Mouse (Mus musculus) testis, adult 2 months (tissue): ENCODE results near the gene Rlbp1. TPM values are rescaled to one million over a fixed set of nuclear protein-coding genes. Genes with fewer than 3 reads are reported as not detected.
A peak's percentile ranks its signal among the peaks of the same experiment; 100 is the strongest.

Experiments
- H3K27ac ChIP-seq: fragments of 200-500 bp; 2 replicates; pipeline ENCODE4 v1.5.1; 2012; ENCODE audit warnings: low read depth, low read length; ENCODE audit not compliant: control insufficient read depth, insufficient read depth
- H3K27me3 ChIP-seq: fragments of 200-500 bp; 2 replicates; pipeline ENCODE4 v1.6.1; 2012; ENCODE audit warnings: mild to moderate bottlenecking, low read length, moderate library complexity; ENCODE audit not compliant: control insufficient read depth, insufficient read depth
- H3K36me3 ChIP-seq: fragments of 200-500 bp; 2 replicates; pipeline ENCODE4 v1.6.1; 2012; ENCODE audit warnings: mild to moderate bottlenecking, low read length; ENCODE audit not compliant: control insufficient read depth, insufficient read depth
- H3K4me1 ChIP-seq: fragments of 200-500 bp; 2 replicates; pipeline ENCODE4 v1.6.1; 2012; ENCODE audit warnings: low read length; ENCODE audit not compliant: control insufficient read depth, insufficient read depth
- H3K4me3 ChIP-seq: fragments of 200-500 bp; 2 replicates; pipeline ENCODE4 v1.5.1; 2012; ENCODE audit warnings: low read depth, mild to moderate bottlenecking, low read length, moderate library complexity, mixed read lengths; ENCODE audit not compliant: control insufficient read depth
- CTCF ChIP-seq: fragments of 200-500 bp; IDR thresholded peaks from 2 replicates; pipeline ENCODE4 v1.5.1; 2012; ENCODE audit warnings: low read depth, mild to moderate bottlenecking, inconsistent platforms, low read length, moderate library complexity; ENCODE audit not compliant: control insufficient read depth, insufficient read depth, insufficient replicate concordance
- POLR2A ChIP-seq: fragments of 200-500 bp; IDR thresholded peaks from 2 replicates; pipeline ENCODE4 v1.6.1; 2012; ENCODE audit warnings: low read depth, mild to moderate bottlenecking, inconsistent platforms, low read length, moderate library complexity; ENCODE audit not compliant: control insufficient read depth
- polyA plus RNA-seq: library from polyadenylated mRNA; depleted of rRNA; stranded (reverse); fragments of >200 nt; gene quantifications from 2 replicates; pipeline ENCODE4 v1.2.3, GENCODE M21; 2012

Gene Rlbp1
- polyA plus RNA-seq, 1 experiment: 1.6 TPM

DNA sequence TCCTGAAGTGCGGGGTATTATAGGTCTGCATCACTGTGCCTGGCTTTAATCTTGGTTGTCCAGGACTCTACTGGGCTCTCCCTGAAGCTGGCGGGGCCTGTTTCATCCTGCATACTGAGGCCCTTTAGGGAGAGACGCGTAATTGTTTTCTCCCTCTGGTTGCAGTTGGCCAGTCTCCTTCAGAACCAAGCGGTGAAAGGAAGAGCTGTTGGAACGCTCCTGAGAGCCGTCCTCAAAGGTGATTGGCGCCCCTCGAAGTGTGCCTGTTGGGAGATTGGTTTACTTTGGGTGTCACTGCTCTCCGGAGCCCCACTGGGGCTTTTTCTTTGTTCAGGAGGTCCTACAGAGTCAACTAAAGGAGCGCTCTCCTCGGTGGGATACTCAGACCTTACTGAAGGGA, 12.1 kb upstream of the Rlbp1 start:
- H3K27me3 ChIP-seq: no peaks in the 10 kb centered on the region
- H3K4me1 ChIP-seq: no peaks in the 10 kb centered on the region
- no peaks in the 10 kb centered on the region for H3K36me3 ChIP-seq
- no peak overlapping the region for H3K27ac ChIP-seq
- TF ChIP-seq POLR2A (no peak), CTCF (no peak)
- H3K4me3 ChIP-seq: no peak overlapping the region

DNA sequence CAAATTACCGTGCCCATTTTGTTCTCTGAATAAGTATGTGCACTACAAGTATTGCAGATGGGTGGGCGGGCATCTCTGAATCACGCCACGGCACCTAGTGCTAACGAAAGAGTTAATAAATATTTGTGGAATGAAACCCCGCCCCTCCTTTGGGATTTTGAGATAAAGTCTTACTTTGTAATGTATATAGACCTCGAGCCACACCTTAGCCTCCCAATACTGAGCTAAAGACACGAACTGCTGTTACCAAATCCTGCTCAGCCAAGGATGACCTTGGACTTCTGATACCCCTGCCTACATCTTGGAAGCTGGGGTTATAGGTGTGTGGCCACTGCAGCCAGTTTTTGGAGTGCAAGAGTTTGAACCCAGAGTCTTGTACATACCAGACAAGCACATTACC, 11.6 kb upstream of the Rlbp1 start:
- no peak overlapping the region for H3K27ac ChIP-seq
- H3K4me3 ChIP-seq: no peak overlapping the region
- H3K27me3 ChIP-seq: no peaks in the 10 kb centered on the region
- no peaks in the 10 kb centered on the region for H3K36me3 ChIP-seq
- H3K4me1 ChIP-seq: no peaks in the 10 kb centered on the region
- TF ChIP-seq POLR2A (no peak), CTCF (no peak)

DNA sequence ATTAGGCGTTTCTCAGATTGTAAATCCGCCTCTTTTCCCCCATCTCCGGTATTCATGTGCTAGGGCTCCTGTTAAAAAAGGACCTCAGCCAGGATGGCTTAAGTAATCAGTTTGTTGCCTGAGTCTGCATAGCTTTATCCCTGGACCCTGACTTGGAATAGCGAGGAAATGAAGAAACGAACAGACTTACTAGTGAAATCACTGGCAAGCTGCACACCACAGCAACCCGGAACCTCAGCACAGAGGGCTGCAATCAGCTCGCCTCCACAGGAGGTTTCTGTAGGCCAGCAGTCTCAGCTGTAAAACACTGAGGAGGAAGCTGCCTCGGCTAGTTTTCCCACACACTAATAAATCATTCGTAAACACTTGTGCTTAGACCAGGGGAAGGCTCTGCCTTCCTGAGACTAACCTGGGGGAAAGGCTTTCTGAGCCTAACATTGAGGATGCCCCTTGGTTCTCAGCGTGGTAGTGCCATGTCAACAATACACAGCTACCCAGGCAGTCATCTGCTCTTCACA, 10.7 kb upstream of the Rlbp1 start:
- Histone ChIP-seq H3K36me3 (no peaks in the 10 kb centered on the region), H3K27me3 (no peaks in the 10 kb centered on the region), H3K4me1 (peaks cover 5% of the 10 kb centered on the region), H3K4me3 (no peak overlapping the region), H3K27ac (no peak overlapping the region)
- no peak for TF ChIP-seq CTCF
- TF ChIP-seq POLR2A: no peak

DNA sequence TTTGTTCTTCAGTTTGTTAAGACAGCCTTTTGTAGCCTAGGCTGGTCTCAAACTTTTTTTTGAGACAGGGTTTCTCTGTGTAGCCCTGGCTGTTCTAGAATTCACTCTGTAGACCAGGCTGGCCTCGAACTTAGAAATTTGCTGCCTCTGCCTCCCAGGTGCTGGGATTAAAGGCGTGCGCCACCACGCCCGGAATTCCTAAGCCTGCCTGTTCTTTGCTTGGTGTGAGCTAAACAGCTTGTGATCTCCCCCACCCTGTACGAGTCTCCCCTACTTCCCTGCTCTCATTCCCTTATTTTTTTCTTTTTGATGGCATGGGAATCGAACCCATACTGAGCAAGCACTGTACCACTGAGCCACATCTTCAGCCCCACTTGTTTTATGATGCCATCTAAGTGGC, 8.3 kb upstream of the Rlbp1 start:
- Histone ChIP-seq H3K36me3 (no peaks in the 10 kb centered on the region), H3K27ac (no peak overlapping the region), H3K27me3 (no peaks in the 10 kb centered on the region), H3K4me3 (no peak overlapping the region), H3K4me1 (peaks cover 9% of the 10 kb centered on the region)
- no peak for TF ChIP-seq POLR2A
- TF ChIP-seq CTCF: no peak

DNA sequence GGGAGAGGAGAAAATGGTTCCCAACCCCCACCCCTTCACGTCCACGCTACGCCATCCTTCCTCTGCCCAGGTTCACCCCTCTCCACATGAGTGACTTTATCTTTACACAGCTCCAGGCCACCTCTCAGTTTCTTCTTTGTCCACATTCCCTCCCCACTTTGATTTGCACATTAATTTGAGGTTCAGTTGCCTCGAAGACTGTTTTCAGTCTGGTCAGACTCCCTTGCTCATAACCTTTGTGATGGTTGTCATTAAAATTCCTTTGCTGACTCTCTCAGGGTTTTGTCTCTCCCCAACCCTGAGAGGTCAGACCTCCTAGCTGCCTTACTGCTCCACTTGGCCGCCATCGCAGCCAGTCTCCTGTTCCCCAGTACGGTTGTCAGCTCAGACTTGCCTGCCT, 7.8 kb upstream of the Rlbp1 start:
- no peak overlapping the region for H3K4me3 ChIP-seq
- TF ChIP-seq POLR2A: no peak
- no peak for TF ChIP-seq CTCF
- peaks cover 9% of the 10 kb centered on the region for H3K4me1 ChIP-seq

DNA sequence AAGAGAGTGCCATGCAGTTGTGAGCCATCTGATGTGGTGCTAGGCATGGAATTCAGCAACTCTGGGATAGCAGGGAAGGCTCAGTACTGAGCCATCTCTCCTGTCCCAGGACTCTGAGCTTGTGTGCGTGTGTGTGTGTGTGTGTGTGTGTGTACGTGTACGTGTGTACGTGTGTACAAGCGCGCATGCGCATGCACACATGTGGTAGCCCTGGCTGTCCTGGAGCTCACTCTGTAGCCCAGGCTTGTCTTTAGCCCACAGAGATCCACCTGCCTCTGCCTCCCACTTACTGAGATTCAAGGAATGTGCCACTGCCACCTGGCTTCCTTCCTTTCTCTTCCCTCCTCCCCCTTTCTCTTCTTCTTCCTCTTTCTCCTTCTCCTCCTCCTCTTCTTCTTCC, 7.1 kb upstream of the Rlbp1 start:
- Histone ChIP-seq H3K4me3 (no peak overlapping the region), H3K27me3 (no peaks in the 10 kb centered on the region), H3K36me3 (no peaks in the 10 kb centered on the region), H3K27ac (no peak overlapping the region), H3K4me1 (peaks cover 9% of the 10 kb centered on the region)
- TF ChIP-seq CTCF (no peak), POLR2A (no peak)

More for the DNA sequence above, 7.8 kb upstream of the Rlbp1 start:
- H3K27ac ChIP-seq: no peak overlapping the region
- no peaks in the 10 kb centered on the region for H3K27me3 ChIP-seq
- no peaks in the 10 kb centered on the region for H3K36me3 ChIP-seq

DNA sequence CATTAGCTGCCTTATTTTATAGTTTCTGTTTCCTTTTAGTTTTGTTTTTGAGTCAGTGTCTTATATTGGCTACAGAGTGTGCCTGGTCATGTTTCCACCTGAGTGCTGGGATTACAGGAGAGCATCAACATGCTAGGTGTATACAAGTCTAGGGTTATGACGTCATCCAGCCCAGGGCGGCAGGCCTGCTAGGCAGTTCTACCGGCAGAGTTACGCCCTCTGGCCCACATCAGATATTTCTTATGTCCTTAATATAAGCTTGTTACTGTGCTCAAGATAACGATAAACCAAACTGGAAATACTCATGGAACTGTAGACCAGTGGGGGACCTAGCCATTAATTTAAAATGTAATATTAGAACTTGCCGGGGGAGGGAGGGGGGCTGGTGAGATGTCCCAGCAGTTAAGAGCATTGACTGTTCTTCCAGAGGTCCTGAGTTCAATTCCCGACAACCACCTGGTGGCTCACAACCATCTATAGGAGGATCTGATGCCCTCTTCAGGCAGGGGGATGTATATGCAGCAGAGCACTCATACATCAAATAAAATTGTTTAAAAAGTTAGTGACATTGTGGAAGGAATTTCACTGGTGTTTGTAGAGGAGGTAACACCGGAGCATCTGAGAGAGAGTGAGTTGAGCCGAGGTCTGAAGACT, 6.1 kb upstream of the Rlbp1 start:
- H3K4me1 ChIP-seq: peaks cover 9% of the 10 kb centered on the region
- H3K27ac ChIP-seq: no peak overlapping the region
- TF ChIP-seq CTCF (no peak), POLR2A (no peak)
- H3K27me3 ChIP-seq: no peaks in the 10 kb centered on the region
- peak overlapping the region; percentile 6; the same call in 1 of the 2 replicates for H3K4me3 ChIP-seq
- no peaks in the 10 kb centered on the region for H3K36me3 ChIP-seq
